Mouse (Mus musculus): ENCODE data around the gene Gm14137.

- TF ChIP-seq CTCF (IDR thresholded peaks at IDR 0.05; ENCODE audit: insufficient read depth, low read depth, low read length) (no peak), POLR2A (IDR thresholded peaks at IDR 0.05; ENCODE audit: insufficient read depth, low read depth, low read length) (no peak)
Observed at GRCm38 (mm10) chr2:119177384-119177939, 3.2 kb downstream of the Gm14137 start.

All from olfactory bulb, adult 2 months (tissue).